Mouse (Mus musculus) frontal cortex, adult (tissue): ENCODE data around the gene Ppat.

Source experiments
- ATAC-seq: cut with Nextera tagmentation; 2 replicates; pipeline ENCODE4 v1.9.2; 2017; ENCODE audit warnings: mild to moderate bottlenecking, moderate library complexity, mixed read lengths; ENCODE audit not compliant: low TSS enrichment

The Ppat gene

GRCm38 (mm10) chr5:76876106-76876758 is 75.1 kb downstream of the Ppat start:
- no peak for ATAC-seq

- ATAC-seq, result no peak
Observed at GRCm38 (mm10) chr5:76869553-76869952, 81.8 kb downstream of the Ppat start.

GRCm38 (mm10) chr5:76868693-76869286 is 82.6 kb downstream of the Ppat start:
- ATAC-seq, result peak; percentile 80

- no peak for ATAC-seq
Observed at GRCm38 (mm10) chr5:76866819-76867218, 84.6 kb downstream of the Ppat start.
